Mouse (Mus musculus) cerebellum, adult 2 months (tissue): ENCODE measurements around the gene Nup133.

Experiments
- CTCF ChIP-seq: fragments of 200-500 bp; IDR thresholded peaks from 2 replicates; pipeline ENCODE4 v1.5.1; 2011; ENCODE audit warnings: low read depth, mild to moderate bottlenecking, control low read depth, low read length, moderate library complexity, borderline replicate concordance; ENCODE audit not compliant: insufficient read depth
- POLR2A ChIP-seq: fragments of 200-500 bp; IDR thresholded peaks from 2 replicates; pipeline ENCODE4 v1.6.1; 2011; ENCODE audit warnings: low read length, control low read depth, borderline replicate concordance; ENCODE audit not compliant: insufficient read depth

DNA sequence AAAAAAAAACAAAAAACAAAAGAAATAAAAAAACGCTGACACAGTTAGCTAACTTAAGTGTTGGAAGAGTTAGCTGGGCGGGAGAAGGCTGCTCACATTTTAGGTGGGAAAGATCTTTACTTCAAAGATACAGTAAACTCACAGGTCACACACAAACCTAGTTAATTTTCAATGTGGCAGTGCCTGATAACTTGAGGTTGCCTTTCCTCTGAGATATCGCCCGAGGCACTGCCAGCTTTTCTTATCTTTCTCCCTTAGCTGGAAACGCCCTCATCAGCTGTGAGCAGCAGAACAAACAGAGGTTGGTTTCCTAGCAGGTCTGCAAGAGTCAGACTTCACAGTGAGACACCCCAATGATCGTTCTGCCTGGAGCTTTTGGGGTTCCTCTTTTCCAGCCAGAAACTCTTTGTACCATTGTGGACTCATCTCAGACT is 39.6 kb upstream of the Nup133 start:
- TF ChIP-seq CTCF (no peak), POLR2A (no peak)
